Mouse (Mus musculus): ENCODE results near the gene Cd247. TPM values are rescaled to one million over a fixed set of nuclear protein-coding genes. Genes with fewer than 3 reads are reported as not detected.

The Cd247 gene
- polyA plus RNA-seq, 1 experiment from 2014 or later, result 1.3 TPM

DNA sequence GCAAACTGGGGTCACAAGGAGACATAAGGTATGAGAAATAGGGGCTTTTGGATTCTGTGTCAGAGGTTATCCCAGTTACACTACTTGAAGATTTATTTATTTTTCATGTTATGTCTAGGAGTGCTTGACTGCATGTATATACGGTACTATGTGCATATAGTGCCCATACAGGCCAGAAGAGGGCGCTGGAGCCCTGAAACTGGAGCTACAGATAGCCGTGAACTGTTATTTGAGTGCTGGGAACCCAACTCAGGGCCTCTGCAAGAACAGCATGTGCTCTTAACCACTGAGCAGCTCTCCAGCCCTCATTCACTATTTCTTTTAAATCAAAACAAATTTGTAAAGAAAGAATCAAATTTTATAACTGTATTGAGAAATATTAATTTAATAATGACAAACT, 132.5 kb downstream of the Cd247 start:
- no peak overlapping the region for H3K4me2 ChIP-seq (replicated peaks; ENCODE audit: low read depth, low read length)

DNA sequence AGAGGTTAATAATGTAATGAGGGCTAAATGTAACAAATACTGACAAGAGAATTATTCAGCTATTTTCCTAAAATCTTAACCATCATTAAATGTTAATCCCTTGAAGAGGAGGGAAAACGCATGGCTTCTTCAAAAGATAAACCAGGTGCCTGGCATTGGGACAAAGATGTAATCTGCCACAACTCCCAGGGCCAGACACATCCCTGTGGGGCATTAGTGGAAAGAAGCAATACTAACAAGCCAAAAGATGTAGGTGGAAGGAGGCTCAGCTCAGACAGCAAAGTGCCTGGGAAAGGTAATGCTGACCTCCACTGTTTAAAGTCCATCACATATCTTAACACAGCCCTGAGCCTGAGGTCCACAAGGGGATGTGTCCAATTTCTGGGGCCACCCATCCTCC, 134.0 kb downstream of the Cd247 start:
- no peak overlapping the region for H3K27ac ChIP-seq (ENCODE audit: low read depth, low read length)
- 0 out of 2 replicates have a peak, but pooled peaks cover 2% of the 10 kb centered on the region for H3K36me3 ChIP-seq (ENCODE audit: control insufficient read depth, insufficient read depth, low read length)
- H3K9ac ChIP-seq (ENCODE audit: low read depth, low read length), result no peak overlapping the region
- no peak overlapping the region for H3K4me3 ChIP-seq (ENCODE audit: low read depth, low read length)
- ATAC-seq (ENCODE audit: low FRiP score) (no peak), DNase-seq (ENCODE audit: low spot score) (no peak)
- 91% methylated on average over 1 of the region's 1 CpGs for WGBS
- no peaks in the 10 kb centered on the region for H3K27me3 ChIP-seq (ENCODE audit: control insufficient read depth, insufficient read depth, low read length)
- no peaks in the 10 kb centered on the region for H3K9me3 ChIP-seq (ENCODE audit: control insufficient read depth, low read length)
- no peaks in the 10 kb centered on the region for H3K4me1 ChIP-seq (replicated peaks; ENCODE audit: control insufficient read depth, insufficient read depth, low read length)
- no peak overlapping the region for H3K4me2 ChIP-seq (replicated peaks; ENCODE audit: low read depth, low read length)

More for the DNA sequence above, 132.5 kb downstream of the Cd247 start:
- DNase-seq (ENCODE audit: low spot score) (no peak), ATAC-seq (ENCODE audit: low FRiP score) (no peak)
- 70% methylated on average over 3 of the region's 3 CpGs for WGBS
- H3K4me1 ChIP-seq (replicated peaks; ENCODE audit: control insufficient read depth, insufficient read depth, low read length), result no peaks in the 10 kb centered on the region
- no peak overlapping the region for H3K27ac ChIP-seq (ENCODE audit: low read depth, low read length)
- H3K36me3 ChIP-seq (ENCODE audit: control insufficient read depth, insufficient read depth, low read length), result peaks cover 6% of the 10 kb centered on the region; the same call in 1 of the 2 replicates
- no peaks in the 10 kb centered on the region for H3K27me3 ChIP-seq (ENCODE audit: control insufficient read depth, insufficient read depth, low read length)
- no peak overlapping the region for H3K9ac ChIP-seq (ENCODE audit: low read depth, low read length)
- H3K9me3 ChIP-seq (ENCODE audit: control insufficient read depth, low read length), result no peaks in the 10 kb centered on the region
- no peak overlapping the region for H3K4me3 ChIP-seq (ENCODE audit: low read depth, low read length)

DNA sequence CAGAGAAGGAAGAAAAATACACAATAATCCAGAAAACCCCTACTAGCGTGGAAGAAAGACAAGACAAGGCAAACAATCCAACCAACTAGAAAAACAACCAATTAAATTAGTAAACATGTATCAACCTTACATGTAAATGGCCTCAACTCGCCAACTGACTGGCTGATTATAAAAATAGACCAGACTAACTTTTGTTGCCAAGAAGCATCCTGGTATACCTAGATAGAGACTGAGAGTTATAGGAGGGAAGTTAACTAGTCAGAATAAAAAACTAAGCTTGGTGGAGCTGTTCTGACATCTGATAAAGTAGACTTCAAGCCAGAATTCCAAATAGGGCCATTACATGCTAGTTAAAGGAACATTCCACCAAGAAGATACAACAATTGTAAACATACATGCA, 136.7 kb downstream of the Cd247 start:
- 0 out of 2 replicates have a peak, but pooled peaks cover 2% of the 10 kb centered on the region for H3K36me3 ChIP-seq (ENCODE audit: control insufficient read depth, insufficient read depth, low read length)
- H3K4me3 ChIP-seq (ENCODE audit: low read depth, low read length), result no peak overlapping the region
- H3K27ac ChIP-seq (ENCODE audit: low read depth, low read length), result no peak overlapping the region
- H3K4me1 ChIP-seq (replicated peaks; ENCODE audit: control insufficient read depth, insufficient read depth, low read length), result no peaks in the 10 kb centered on the region
- 96% methylated on average over 2 of the region's 2 CpGs for WGBS
- DNase-seq (ENCODE audit: low spot score) (no peak), ATAC-seq (ENCODE audit: low FRiP score) (no peak)
- no peak overlapping the region for H3K4me2 ChIP-seq (replicated peaks; ENCODE audit: low read depth, low read length)
- no peaks in the 10 kb centered on the region for H3K27me3 ChIP-seq (ENCODE audit: control insufficient read depth, insufficient read depth, low read length)
- H3K9me3 ChIP-seq (ENCODE audit: control insufficient read depth, low read length), result no peaks in the 10 kb centered on the region
- H3K9ac ChIP-seq (ENCODE audit: low read depth, low read length), result no peak overlapping the region

Other genes starting within 250 kb of the Cd247 start
- gene Mpzl1, start 154.1 kb upstream of the Cd247 start, polyA plus RNA-seq (2014; fragmentation: Nextera tagmentation; extraction: Ambion mirVana), result 149 and 150 TPM in 2 replicates
- 8.5 and 9.4 TPM in 2 replicates for gene Rcsd1, start 78.9 kb upstream of the Cd247 start, polyA plus RNA-seq (2014; fragmentation: Nextera tagmentation; extraction: Ambion mirVana)
- 38.1 and 38.2 TPM in 2 replicates for gene Creg1, start 24.9 kb upstream of the Cd247 start, polyA plus RNA-seq (2014; fragmentation: Nextera tagmentation; extraction: Ambion mirVana)
- gene Pou2f1, start 214.0 kb downstream of the Cd247 start, polyA plus RNA-seq (2014; fragmentation: Nextera tagmentation; extraction: Ambion mirVana), result 25.0 and 26.1 TPM in 2 replicates